Mouse (Mus musculus): ENCODE data around the gene Tas2r135. TPM values are rescaled to one million over a fixed set of nuclear protein-coding genes. Genes with fewer than 3 reads are reported as not detected.

The Tas2r135 gene
- polyA plus RNA-seq, 1 experiment: not detected

DNA sequence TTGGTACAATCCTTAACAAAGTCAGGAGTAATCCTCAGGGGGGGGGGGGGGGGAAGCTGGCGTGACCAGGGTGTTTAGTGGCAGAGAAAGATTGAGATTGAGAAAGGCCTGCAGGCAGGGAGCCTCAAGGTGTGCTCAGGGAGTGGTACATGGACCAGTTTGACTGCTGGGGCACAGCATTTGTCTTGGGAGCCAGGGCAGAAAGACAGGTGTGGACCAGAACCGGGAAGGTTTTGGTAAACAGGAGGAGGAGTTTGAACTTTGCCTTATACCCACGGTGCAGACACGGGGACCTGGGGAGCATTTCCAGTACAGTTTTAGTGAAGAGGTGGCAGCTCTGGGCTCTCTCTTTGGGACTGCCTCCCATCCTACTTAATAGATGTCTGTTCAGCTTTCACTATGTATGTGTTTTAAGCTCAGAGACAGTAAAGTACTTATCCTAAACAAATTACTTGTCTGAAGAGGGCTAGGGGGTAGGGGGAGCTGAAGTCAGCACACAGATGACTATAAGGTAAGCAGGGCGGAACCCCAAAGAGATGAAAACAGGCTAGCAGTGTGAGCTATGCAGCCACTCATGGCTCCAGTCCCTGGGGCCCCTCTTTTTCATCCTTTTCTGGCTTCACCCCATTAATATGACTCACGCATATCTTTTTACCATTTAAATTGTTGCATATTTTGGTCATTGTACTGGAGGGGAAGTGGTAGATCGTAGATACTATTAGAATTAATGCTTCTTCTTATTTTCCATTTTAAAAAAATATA, 31.4 kb upstream of the Tas2r135 start:
- no peak for DNase-seq (ENCODE audit: low read depth)

DNA sequence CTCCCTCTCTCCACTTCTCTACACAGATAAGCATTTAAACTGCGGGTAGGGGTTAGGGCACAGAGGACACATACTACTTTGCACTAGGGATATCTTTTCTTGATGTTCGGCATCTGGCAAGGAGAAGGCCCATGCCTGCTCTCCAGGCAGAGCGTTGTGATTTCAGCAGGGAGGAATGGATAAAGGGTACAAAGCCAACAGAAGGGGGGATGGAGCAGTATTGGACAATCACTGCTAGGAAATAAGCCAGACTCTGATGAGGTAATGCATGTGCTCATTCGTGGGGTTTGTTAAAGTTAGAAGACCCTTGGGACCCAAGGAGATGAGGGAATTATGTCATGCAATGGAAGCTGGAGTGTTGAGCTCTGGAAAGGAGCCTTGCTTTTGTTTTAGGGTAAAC, 30.5 kb upstream of the Tas2r135 start:
- no peak for DNase-seq (ENCODE audit: low read depth)

DNA sequence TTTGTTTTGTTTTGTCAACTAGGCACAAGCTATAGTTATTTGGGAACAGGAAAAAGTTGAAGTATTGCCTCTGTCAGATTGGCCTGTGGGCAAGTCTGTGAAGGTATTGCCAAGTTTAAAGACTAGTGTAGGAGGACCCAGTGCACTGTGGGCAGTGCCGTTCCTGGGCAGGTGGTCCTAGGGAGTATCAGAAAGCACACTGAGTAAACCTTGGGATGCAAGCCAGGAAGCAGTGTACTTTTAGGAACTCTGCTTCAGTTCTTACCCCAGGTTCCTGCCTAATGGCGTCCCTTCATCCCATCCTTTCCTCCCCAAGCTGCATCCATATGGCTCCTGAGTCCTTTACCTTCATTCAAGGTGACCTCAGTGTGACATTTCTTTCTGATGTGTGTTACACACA, 30.1 kb upstream of the Tas2r135 start:
- DNase-seq (ENCODE audit: low read depth): no peak

DNA sequence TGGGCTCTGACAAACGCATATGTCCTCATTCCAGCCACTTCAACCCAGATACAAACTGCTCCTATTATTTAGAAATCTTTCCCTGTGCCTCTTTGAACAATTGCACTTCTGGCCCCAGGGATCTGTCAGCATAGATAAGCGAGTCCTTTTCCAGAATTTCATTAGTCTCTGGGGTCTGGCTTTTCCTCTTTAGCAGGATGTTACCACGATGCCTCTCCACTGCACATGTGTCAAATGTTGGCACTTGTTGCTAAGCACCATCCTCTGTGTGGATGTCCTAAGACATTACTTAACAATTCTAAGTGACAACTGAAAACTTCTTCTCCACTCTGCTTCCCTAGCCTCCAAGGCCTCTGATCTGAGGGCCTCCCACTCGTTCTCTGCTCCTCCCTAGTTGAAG, 29.2 kb upstream of the Tas2r135 start:
- no peak for DNase-seq (ENCODE audit: low read depth)

DNA sequence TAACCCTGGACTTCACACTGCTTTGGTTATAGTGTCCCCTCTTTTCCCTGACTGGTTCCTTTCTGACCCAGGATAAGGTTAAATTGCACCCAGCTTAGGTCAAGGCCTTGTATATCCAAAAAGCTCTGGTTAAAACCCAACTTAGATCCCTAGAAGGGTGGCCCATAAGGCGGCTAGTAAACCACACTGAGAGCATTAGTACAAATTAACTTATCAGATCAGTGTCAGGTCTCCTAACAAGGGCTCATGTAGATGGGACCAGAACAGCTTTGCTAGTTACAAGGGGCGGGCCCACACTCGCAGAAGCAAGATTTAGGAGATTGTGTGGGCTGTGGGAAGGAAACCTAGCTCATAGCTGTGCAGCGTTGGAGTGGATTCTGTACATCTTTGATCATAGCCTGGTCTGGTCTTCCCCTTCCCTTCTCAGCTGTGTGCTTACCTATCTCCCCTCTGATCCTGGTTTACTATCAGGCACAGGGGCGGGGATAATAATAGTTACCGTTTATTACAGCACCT, 28.7 kb upstream of the Tas2r135 start:
- no peak for DNase-seq (ENCODE audit: low read depth)

DNA sequence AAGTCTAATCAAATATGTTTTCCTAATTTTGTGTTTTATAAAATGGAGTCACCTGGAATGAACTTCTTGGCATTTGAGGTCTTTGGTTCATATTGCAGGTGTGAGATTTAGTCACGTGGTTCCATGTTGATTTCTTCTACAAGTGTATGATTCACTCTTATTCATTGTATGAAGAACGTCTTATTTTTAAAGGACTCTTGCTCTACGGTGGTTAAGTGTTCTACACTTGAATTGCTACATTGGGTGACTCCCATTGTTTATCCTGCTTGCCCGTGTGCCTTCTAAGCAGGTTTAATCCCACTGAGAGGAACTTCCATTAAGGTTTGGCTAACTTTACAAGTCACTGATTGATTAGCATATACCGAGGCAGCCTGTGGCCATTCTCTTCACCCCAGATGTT, 28.0 kb upstream of the Tas2r135 start:
- DNase-seq (ENCODE audit: low read depth): no peak

DNA sequence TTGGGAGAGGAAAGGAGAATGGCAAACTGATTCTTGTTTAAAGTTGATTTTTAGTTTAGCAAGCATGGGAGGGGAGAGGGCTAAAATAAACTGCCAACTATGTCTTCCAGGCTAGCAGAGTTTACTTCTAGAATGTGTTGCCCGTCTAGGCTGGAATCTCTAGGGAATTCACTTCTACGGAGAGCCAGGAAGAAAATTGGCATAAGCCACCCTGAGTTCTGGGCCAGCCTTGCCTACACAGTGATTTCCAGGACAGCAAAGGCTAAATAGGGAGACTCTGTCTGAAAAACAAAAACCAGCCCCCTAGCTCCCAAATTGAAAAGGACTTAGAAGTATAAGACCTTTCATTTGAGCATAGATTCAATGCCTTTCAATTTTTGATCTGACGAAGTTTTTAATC, 25.7 kb upstream of the Tas2r135 start:
- DNase-seq (ENCODE audit: low read depth): no peak

DNA sequence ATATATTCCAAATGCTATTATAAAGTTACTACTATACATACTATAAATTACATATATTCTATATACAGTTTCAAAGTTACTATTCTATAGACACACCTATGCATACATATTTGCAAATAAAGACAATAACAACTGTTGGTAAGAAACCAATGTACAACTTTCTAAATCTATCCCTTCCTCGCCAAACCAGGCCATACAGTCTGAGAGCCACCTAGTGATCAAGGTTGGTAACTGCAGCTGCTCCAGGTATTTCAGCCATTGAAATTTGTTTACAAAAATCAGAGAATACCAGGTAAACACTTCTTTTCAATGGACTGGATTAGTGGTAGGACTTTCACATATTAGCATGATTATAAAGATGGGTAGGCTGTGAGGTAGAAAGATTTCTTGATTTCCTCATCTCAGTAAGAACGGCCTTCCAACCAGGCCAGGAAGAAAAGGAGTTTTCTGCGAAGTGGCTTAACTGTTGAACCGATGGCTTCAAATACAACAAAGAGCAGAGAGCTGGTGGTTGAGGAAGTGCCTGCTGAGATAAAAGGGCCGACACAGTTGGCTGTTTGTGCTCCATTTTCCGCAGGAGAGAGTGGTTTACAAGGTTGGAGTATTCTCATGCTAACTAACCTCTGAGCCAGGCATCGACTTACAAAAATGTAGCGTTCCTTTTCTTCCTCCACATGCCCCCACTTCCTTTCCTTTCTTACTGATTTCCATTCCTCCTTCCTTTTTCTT, 24.7 kb upstream of the Tas2r135 start:
- no peak for DNase-seq (ENCODE audit: low read depth)

DNA sequence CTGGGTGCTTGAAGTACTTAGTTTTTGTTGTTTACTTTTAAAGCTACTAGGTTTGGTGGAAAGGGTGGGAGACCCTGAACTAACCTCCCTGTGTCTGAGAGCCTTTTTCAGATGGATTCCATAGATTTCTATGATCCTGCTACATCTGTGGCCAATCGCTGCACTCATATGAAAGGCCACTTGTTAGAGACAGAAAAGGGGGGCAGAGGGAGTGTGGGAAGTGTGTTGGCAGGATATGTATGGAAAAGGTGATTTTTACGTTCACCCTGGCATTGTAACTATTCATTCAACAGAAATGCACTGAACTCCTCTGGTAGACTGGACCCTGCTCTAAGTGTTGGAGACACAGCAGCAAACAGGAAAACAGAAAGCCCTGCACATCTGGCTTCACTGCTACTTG, 24.0 kb upstream of the Tas2r135 start:
- DNase-seq (ENCODE audit: low read depth): no peak

DNA sequence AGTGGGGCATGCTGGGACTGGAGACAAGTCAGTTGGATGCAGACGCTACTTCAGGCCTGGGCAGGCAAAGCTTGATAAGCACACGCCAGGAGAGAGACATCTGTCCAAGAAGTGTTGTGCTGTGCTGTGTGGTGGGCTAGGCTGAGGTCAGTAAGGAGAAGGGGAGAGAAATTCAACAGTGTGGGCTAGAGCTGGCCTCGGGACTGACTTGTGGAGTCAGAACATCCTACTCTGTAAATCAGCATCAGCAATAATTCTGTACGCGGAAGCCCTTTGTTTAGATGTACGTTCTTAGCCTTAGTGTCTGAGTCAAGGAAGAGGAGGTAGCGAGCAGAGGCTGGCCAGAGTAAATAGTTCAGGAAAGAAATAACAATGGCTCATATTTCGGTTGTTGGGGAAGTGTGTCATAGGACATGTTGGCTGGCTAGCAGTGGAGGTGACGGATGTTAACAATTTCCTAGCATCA, 23.3 kb upstream of the Tas2r135 start:
- DNase-seq (ENCODE audit: low read depth): no peak

DNA sequence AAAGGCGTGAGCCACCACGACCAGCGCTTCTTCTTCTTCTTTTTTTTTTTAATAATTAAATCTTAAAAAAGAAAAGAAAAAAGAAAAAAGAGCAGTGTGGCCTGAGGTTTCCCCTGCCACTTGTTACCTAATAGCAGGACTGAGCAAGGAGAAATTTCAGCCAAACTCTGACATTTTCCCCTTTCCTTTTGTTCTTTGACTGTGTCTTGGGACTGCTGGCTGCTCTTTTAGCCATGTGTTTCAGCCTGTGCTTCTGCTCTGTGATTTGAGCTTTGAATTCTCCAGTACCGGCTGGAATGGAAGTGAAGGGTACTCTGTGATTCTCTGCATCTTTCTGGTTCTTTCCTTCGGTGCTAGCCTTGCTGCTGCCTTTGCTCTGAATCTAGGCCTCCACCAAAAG, 21.9 kb upstream of the Tas2r135 start:
- no peak for DNase-seq (ENCODE audit: low read depth)

DNA sequence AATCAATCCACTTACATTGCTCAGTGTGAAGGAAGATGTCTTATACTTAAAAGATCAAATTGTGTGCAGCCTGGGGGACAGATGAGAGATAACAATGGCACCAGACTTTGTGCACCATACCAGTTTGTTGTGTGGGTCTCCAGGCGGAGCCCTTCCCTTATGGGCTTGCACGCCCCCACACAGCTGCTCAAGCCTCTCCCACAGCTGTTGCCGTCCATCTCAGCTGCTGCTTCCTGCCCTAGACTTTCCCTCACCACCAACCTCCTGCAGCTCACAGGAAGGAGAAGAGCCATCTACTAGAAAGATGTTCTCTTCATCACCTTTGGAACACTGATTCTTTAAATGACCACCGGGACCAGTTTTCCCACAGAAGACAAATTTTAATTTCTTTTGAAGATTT, 19.6 kb upstream of the Tas2r135 start:
- no peak for DNase-seq (ENCODE audit: low read depth)

DNA sequence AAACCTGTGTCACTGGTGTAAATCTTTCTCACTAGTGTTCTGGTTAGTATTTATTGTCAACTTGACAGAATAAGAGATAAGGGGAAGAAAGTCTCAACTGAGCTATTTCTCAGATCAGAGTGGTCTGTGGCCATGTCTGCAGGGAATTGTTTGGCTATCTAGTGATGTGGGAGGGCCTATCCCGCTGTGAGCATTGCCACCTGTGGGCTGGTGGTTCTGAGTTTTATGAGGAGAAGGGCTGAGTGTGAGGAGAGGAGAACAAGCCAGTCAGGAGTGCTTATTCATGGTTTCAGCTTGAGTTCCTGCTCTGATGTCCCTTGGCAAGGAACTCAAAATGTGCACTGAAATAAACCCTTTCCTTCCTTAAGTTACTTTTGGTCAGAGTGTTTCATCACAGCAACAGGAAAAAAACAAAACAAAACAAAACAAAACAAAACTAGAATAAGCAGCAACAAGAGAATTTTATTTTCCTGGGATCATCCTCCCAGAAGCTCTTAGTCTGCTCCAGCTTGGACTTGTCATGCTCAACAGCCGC, 13.4 kb upstream of the Tas2r135 start:
- DNase-seq (ENCODE audit: low read depth): no peak

DNA sequence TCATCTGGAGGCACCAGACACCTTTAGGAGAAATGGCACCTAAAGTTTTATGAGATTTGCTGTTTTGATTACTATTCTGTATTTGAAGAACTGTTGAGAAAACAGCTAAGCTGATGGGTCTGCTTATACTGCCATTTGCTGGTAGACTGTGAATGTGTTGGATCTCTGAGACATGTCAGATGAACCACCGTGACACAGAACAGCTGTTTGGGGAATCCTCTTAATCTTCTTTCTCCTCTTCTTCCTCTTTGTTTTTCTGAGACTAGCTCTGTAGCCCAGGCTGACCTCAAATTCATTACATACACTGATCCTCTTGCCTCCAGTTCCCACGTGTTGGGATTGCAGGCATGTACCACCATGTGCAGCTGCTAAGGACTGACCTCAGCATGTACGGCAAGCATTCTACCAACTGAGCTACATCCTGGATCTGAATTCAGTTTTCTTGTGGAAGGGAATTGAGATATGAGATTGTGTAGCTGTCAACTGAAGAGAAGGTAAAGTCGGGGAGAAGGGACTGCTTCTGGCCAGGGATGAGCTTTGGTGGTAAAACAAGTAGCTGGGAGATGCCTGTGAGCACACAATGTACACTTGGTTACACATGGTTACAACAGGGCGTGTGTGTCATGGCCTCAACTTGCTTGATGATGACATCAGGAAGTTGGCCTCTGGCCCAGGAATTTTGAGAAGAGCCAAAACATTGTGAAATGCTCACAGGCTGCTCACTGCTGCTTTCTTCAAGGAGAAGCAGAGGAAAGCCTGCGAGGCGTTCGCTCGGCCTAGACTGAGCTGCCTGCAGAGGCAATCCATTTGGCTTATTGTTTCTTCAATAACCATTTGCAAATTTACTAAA, 9.0 kb upstream of the Tas2r135 start:
- peak; percentile 100 for DNase-seq (ENCODE audit: low read depth)

DNA sequence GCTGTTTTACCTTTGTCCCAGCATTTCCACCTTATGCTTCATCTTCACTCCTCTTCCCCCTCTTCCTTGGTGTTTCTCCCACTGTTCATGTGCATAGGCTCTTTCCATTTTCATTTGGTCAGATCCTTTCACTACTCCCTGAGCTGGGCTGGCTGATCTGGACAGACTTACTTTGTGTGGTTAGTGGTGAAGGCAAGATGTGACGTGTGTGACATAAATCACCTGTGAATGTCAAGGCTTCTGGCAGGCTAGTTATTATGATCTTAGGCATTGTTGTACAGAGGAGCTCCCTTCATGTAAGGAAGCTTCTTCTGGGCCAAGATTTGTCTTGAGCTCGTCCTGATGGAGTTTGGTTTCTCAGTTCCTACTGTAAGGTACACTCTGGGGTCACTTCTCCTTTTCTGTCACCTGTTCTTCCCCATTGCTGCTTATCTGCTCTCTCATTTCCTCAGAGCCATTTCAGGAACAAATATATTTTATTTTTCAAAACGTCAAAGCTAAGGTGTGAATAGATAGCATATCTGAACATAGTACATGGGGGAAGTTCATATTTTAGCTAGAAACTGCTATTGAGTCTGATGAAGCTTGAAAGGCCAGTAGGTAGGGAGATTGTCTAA, 8.1 kb upstream of the Tas2r135 start:
- DNase-seq (ENCODE audit: low read depth): no peak

DNA sequence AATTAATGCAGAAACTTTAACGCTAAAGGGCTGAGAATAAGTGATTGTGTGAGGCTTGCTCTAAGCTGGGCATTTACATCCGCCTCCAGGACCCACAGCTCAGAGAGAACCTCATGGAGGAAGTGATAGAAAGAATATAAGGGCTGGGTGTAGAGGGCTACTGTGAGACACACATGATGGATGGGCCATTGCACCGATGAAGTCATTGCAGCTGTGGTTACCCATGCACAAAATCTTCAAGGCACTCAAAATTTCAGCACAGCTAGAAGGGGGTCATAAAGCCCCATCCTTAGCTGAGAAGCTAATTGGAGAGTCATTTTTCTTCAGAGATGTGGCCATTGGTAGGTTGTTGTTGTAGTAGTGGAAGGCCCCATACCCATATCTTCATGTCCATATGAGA, 6.9 kb upstream of the Tas2r135 start:
- DNase-seq (ENCODE audit: low read depth): no peak

DNA sequence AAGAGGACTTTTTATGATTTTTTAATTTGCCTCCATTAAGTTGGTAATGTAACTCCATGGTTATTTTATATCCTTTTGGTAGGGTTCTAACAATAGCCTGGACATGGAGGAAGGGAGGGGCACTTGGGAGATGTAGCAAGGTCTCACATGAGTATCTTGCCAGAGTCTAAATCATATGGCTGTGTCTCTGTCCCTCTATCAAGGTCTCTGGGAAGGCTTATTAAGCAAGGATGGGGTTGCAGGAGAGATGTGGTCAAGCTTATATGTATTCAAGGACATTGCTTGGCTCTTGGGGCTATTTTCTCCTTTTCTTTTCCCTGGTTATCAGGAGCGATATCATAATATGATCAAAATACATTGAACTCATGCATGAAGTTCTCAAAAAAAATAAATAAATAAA, 6.2 kb upstream of the Tas2r135 start:
- no peak for DNase-seq (ENCODE audit: low read depth)

DNA sequence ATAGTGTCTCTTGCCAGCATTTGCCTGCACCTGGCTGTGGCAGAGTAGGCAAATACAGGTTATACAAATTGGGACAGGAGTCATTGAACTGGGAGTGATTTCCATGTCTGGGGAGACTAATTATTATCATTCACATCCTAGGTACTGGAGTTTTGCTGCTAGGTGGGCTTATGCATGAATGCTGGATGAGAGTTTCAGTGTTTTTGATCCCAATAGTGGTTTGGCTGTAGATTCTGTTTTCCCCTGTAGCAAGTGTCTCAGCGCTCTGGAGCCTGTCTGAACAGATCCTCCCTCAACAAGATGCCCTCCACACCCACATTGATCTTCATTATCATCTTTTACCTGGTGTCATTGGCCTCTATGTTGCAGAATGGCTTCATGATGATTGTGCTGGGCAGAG, 5.3 kb upstream of the Tas2r135 start, which contains the start of gene Tas2r143:
Gene Tas2r143, plus strand, starts transcription at position 301 of the 400 bp plus-strand sequence.
- no peak for DNase-seq (ENCODE audit: low read depth)

DNA sequence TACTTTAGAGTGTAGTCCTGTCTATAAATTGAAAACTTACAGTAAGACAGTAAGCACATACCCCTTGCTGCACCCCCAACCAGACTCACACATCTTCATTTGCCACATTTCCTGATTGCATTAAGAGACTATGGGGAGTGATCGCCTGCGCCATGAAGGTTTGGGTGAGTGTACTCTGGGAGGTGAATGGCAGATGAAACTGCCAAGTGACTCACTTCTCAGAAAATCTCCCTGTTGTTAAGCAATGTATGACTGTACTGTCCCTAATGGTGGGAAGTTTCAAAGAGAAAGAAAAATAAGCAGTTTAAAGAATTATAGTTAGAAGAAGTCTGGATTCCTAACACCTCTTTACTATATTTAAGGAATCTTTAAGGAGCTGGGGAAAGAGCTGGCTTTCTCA, 14.2 kb downstream of the Tas2r135 start:
- DNase-seq (ENCODE audit: low read depth): no peak

DNA sequence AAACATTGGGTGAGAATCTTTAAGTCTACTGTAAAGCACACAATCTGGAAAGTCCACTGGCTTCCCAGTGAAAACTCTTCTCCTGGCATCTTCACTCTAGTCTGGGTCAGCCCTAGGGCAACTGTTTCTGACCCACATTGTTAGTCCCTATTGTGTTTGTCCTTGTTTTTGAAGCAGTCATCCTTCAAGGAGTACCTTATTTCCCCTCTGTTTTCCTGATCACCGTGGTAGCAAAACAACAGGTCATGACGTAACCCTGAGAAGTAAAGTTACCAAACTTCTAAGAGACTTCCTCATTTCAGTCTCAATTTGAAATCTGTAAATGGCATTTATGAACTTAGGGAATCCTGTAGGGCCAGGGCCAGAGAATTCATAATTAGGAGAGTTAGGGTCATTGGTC, 16.2 kb downstream of the Tas2r135 start:
- no peak for DNase-seq (ENCODE audit: low read depth)

DNA sequence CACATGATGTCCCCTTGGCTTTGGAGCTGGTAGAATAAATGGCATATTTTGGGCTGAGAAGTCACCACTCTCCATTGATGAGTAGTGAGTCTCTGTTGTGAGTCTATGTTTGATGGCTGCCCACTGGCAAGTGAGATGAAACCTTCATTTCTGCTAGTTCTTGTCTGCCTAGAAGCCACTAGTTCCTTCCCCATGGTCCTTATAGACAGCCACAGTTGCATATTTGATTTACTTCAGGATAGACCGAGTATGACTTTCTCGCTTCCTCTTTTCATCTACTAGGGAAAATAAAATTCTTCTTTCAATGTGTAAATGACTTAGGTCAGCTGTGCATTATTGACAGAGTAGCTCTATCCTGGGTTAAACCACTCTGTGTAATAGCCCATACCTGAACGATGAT, 19.2 kb downstream of the Tas2r135 start:
- no peak for DNase-seq (ENCODE audit: low read depth)
